Mouse (Mus musculus) lung, adult 2 months (tissue): ENCODE data around the gene Med18.
"Not testable (repeated sequence)": the region's sequence is repeated elsewhere in the genome, so short reads cannot be mapped to it uniquely, and the experiment has no call there.

Source experiments
- CTCF ChIP-seq: fragments of 200-500 bp; IDR thresholded peaks from 2 replicates; pipeline ENCODE4 v1.5.1; 2011; ENCODE audit warnings: mild to moderate bottlenecking, low read length, control low read depth; ENCODE audit not compliant: insufficient read depth
- POLR2A ChIP-seq: fragments of 200-500 bp; IDR thresholded peaks from 2 replicates; pipeline ENCODE4 v1.6.1; 2011; ENCODE audit warnings: low read depth, mild to moderate bottlenecking, control low read depth, low read length, borderline replicate concordance; ENCODE audit errors: extremely low read depth

GRCm38 (mm10) chr4:132482104-132482503, 18.4 kb upstream of the Med18 start:
- not testable (repeated sequence) for TF ChIP-seq POLR2A, CTCF
